Comparison of ENCODE assay signal across 8 mouse cellular contexts in genomic region chrX:38635638-38635931, GRCm38 (mm10). TPM values are rescaled to one million over a fixed set of nuclear protein-coding genes. Genes with fewer than 3 reads are reported as not detected.
DNase-seq lines count a peak whose midpoint lies in the region; ATAC-seq and TF ChIP-seq lines count a peak whose summit lies in the region.

No protein-coding gene starts in this region.

- intact Hi-C loops in gastrocnemius, postnatal 14 days (cut with DNase I; ENCODE audit: low total_unique reads), result no loop called here
- intact Hi-C loops in left cerebral cortex, postnatal 14 days (cut with DNase I), result loop anchor here (10.0 kb wide), 1 partner anchor 71 kb away; no protein-coding TSS in a partner anchor

- H3K9me3 ChIP-seq in liver, embryonic 14.5 days (ENCODE audit: control insufficient read depth, low read length), result no peaks in the 10 kb centered on the region

- H3K4me1 ChIP-seq in spleen, adult 2 months (ENCODE audit: control insufficient read depth, insufficient read depth, insufficient read length), result no peaks in the 10 kb centered on the region
- H3K4me1 ChIP-seq in liver, embryonic 14.5 days (replicated peaks; ENCODE audit: control insufficient read depth in 2 of 2, insufficient read depth in 2 of 2, low read length in 1 of 2), result peaks cover 0 to 4% of the 10 kb centered on the region in 2 experiments; a peak in 2 of 4 replicates

- no peak for DNase-seq in frontal cortex, postnatal 36 days (ENCODE audit: low spot score in 2 of 2)
- DNase-seq in spleen, adult 2 months (ENCODE audit: low read depth in 1 of 2, low spot score in 2 of 2), result no peak
- no peak for DNase-seq in spleen, postnatal 10 days (ENCODE audit: low spot score in 2 of 2)
- no peak for DNase-seq in liver, embryonic 14.5 days (ENCODE audit: low read depth in 3 of 3, low spot score in 3 of 3)
- no peak for DNase-seq in cerebellum, adult 11 months
- DNase-seq in gastrocnemius, postnatal 14 days, result no peak
- no peak for DNase-seq in left cerebral cortex, postnatal 14 days (ENCODE audit: low spot score in 2 of 2)

- H3K27ac ChIP-seq in spleen, adult 2 months (ENCODE audit: insufficient read depth, low read length), result peak overlapping the region; percentile 67
- no peak overlapping the region for H3K27ac ChIP-seq in liver, embryonic 14.5 days

- no peak for TF ChIP-seq POLR2A in spleen, adult 2 months (IDR thresholded peaks at IDR 0.05; ENCODE audit: low read depth, low read length)

- TF ChIP-seq CTCF in spleen, adult 2 months (IDR thresholded peaks at IDR 0.05; ENCODE audit: extremely low read depth, insufficient read depth, insufficient read length, insufficient replicate concordance), result no peak
- TF ChIP-seq CTCF in liver, embryonic 14.5 days (IDR thresholded peaks at IDR 0.05; ENCODE audit: low read depth), result no peak

- H3K9ac ChIP-seq in liver, embryonic 14.5 days (replicated peaks), result peak overlapping the region; percentile 53

- 0 out of 2 replicates have a peak, but pooled peaks have one; percentile 4 for ATAC-seq in frontal cortex, adult (ENCODE audit: low TSS enrichment)
- no peak for ATAC-seq in liver, embryonic 14.5 days (ENCODE audit: insufficient read depth)

- peak overlapping the region; percentile 65 for H3K4me3 ChIP-seq in spleen, adult 2 months (ENCODE audit: extremely low read depth, insufficient read depth, insufficient read length)
- H3K4me3 ChIP-seq in liver, embryonic 14.5 days (ENCODE audit: insufficient read depth in 1 of 2, low read depth in 2 of 2, low read length in 2 of 2), result peak overlapping the region; percentile 55 to 66

- no peaks in the 10 kb centered on the region for H3K27me3 ChIP-seq in spleen, adult 2 months (ENCODE audit: control insufficient read depth, insufficient read depth, low read length)
- H3K27me3 ChIP-seq in liver, embryonic 14.5 days (ENCODE audit: control insufficient read depth, insufficient read depth, low read length), result no peaks in the 10 kb centered on the region

- H3K36me3 ChIP-seq in spleen, adult 2 months (ENCODE audit: control insufficient read depth, insufficient read depth, low read length), result no peaks in the 10 kb centered on the region
- no peaks in the 10 kb centered on the region for H3K36me3 ChIP-seq in liver, embryonic 14.5 days (replicated peaks; ENCODE audit: control insufficient read depth, insufficient read depth, low read depth)

- TF ChIP-seq EP300 in liver, embryonic 14.5 days (IDR thresholded peaks at IDR 0.05; ENCODE audit: low read depth), result no peak

- H3K4me2 ChIP-seq in liver, embryonic 14.5 days (ENCODE audit: low read depth), result peak overlapping the region; percentile 66

RNA-seq across cellular contexts. Expression of gene C1galt1c1, which starts 0.7 kb away (rescaled TPM):
- 1.8 and 2.3 TPM in 2 replicates for polyA plus RNA-seq in spleen, adult 2 months (2012; rRNA removed)
- polyA plus RNA-seq in liver, embryonic 14.5 days (2012; rRNA removed), result 4.4 and 8.6 TPM in 2 replicates
- 14.0 and 16.9 TPM in 2 replicates for polyA plus RNA-seq in liver, embryonic 14.5 days (2014; fragmentation: Nextera tagmentation; extraction: Ambion mirVana)
- 1 to 10 TPM; 9.1 to 9.3 TPM for total RNA-seq in gastrocnemius, postnatal 14 days (2021)
- 10 to 100 TPM; 20.6 to 20.7 TPM for total RNA-seq in left cerebral cortex, postnatal 14 days (2021)

RNA-seq across cellular contexts. Expression of gene Mcts1, which starts 35.2 kb away (rescaled TPM):
- polyA plus RNA-seq in spleen, adult 2 months (2012; rRNA removed), result 2.2 and 3.4 TPM in 2 replicates
- polyA plus RNA-seq in liver, embryonic 14.5 days (2012; rRNA removed), result 15.9 and 23.8 TPM in 2 replicates
- polyA plus RNA-seq in liver, embryonic 14.5 days (2014; fragmentation: Nextera tagmentation; extraction: Ambion mirVana), result 44.4 and 47.8 TPM in 2 replicates
- 10 to 100 TPM; 44.5 to 47.3 TPM for total RNA-seq in gastrocnemius, postnatal 14 days (2021)
- 10 to 100 TPM; 76.0 to 76.2 TPM for total RNA-seq in left cerebral cortex, postnatal 14 days (2021)

RNA-seq across cellular contexts. Expression of gene Cul4b, which starts 59.6 kb away (rescaled TPM):
- polyA plus RNA-seq in spleen, adult 2 months (2012; rRNA removed), result 2.8 and 2.9 TPM in 2 replicates
- polyA plus RNA-seq in liver, embryonic 14.5 days (2012; rRNA removed), result 3.5 and 7.2 TPM in 2 replicates
- polyA plus RNA-seq in liver, embryonic 14.5 days (2014; fragmentation: Nextera tagmentation; extraction: Ambion mirVana), result 12.9 and 13.3 TPM in 2 replicates
- 10 to 100 TPM; 11.0 to 11.5 TPM for total RNA-seq in gastrocnemius, postnatal 14 days (2021)
- 10 to 100 TPM; 37.2 to 41.7 TPM for total RNA-seq in left cerebral cortex, postnatal 14 days (2021)
